Mouse (Mus musculus) liver, postnatal 0 days (tissue): ENCODE measurements around the gene Susd1. TPM values are rescaled to one million over a fixed set of nuclear protein-coding genes. Genes with fewer than 3 reads are reported as not detected.

Experiments
- ATAC-seq: fragments of 200-750 bp; cut with Nextera tagmentation; 2 replicates; pipeline ENCODE4 v1.8.0; 2017; ENCODE audit warnings: mild to moderate bottlenecking, moderate library complexity
- DNase-seq: peaks from one replicate; pipeline ENCODE4 v3.0.0-alpha.2; 2016
- H3K27ac ChIP-seq: fragments of 300-500 bp; sonication (generic); 2 replicates; pipeline ENCODE4 v1.5.1; 2014; ENCODE audit warnings: antibody characterized with exemption, moderate library complexity, mild to moderate bottlenecking, low read depth
- H3K27me3 ChIP-seq: fragments of 300-500 bp; sonication (generic); 2 replicates; pipeline ENCODE4 v1.6.1; 2014; ENCODE audit warnings: low read length, control low read depth, mixed read lengths; ENCODE audit not compliant: insufficient read depth
- H3K36me3 ChIP-seq: fragments of 300-500 bp; sonication (generic); replicated peaks from 2 replicates; pipeline ENCODE4 v1.6.1; 2014; ENCODE audit warnings: mild to moderate bottlenecking, control low read depth, low read length, moderate library complexity, mixed read lengths; ENCODE audit not compliant: insufficient read depth
- H3K4me1 ChIP-seq: fragments of 300-500 bp; sonication (generic); 2 replicates; pipeline ENCODE4 v1.6.1; 2014; ENCODE audit warnings: antibody characterized with exemption, mild to moderate bottlenecking, control low read depth; ENCODE audit not compliant: insufficient read depth
- H3K4me2 ChIP-seq: fragments of 300-500 bp; sonication (generic); 2 replicates; pipeline ENCODE4 v1.6.1; 2014; ENCODE audit warnings: low read depth, mild to moderate bottlenecking, low read length, moderate library complexity, mixed read lengths
- H3K4me3 ChIP-seq: fragments of 300-500 bp; sonication (generic); 2 replicates; pipeline ENCODE4 v1.5.1; 2014; ENCODE audit warnings: low read depth, low read length
- H3K9ac ChIP-seq: fragments of 300-500 bp; sonication (generic); replicated peaks from 2 replicates; pipeline ENCODE4 v1.6.1; 2014; ENCODE audit warnings: mild to moderate bottlenecking, moderate library complexity
- H3K9me3 ChIP-seq: fragments of 300-500 bp; sonication (generic); 2 replicates; pipeline ENCODE4 v1.6.1; 2016; ENCODE audit warnings: mild to moderate bottlenecking, control low read depth, low read length, mixed read lengths
- CTCF ChIP-seq: sonication (generic); IDR thresholded peaks from 2 replicates; pipeline ENCODE4 v1.5.1; 2016; ENCODE audit warnings: antibody characterized with exemption, low read depth
- EP300 ChIP-seq: IDR thresholded peaks from 2 replicates; pipeline ENCODE4 v1.6.1; 2016; ENCODE audit warnings: antibody characterized with exemption, low read depth, mild to moderate bottlenecking
- WGBS: fragments of 180-500 bp; shearing (Covaris S2); extraction: QIAGEN DNeasy Blood & Tissue Kit; methylation state at CpG from one replicate; pipeline ENCODE4 v1.1.7; 2014; ENCODE audit not compliant: insufficient replicate concordance; 5-methylcytosine and 5-hydroxymethylcytosine counted together
- polyA plus RNA-seq: library from polyadenylated mRNA; unstranded; fragments of >200 nt; fragmentation: Nextera tagmentation; extraction: Ambion mirVana; gene quantifications from 2 replicates; pipeline ENCODE4 v1.2.1, GENCODE M21; 2015

The Susd1 gene
- polyA plus RNA-seq, 1 experiment from 2014 or later: 7.2 TPM

DNA sequence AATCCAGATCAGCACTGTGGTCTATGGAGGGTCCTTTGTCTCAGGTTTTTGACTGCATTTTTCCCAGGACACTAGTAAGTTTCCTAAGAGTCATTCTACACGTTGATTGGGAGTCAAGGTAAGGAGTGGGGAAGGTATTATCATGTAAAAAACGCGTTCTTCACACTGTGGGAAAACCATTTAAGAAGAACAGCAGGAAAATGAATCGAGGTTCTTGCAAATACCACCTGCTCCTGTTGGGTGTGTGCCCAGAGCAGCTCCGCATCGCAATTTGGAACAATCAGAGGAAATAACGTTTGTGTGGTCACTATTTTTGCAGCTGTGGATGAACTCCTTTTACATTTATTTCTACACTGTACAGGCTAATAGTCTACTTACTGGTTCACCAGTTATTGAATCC is 125.5 kb downstream of the Susd1 start:
- Histone ChIP-seq H3K27ac (no peak overlapping the region), H3K4me3 (no peak overlapping the region), H3K9me3 (no peaks in the 10 kb centered on the region), H3K27me3 (no peaks in the 10 kb centered on the region), H3K4me2 (no peak overlapping the region), H3K36me3 (peaks cover 12% of the 10 kb centered on the region), H3K4me1 (no peaks in the 10 kb centered on the region), H3K9ac (no peak overlapping the region)
- no peak for TF ChIP-seq CTCF
- no peak for TF ChIP-seq EP300
- ATAC-seq (no peak), DNase-seq (no peak)
- 74% methylated on average over 7 of the region's 7 CpGs for WGBS

GRCm38 (mm10) chr4:59310590-59310989 is 127.8 kb downstream of the Susd1 start:
- Histone ChIP-seq H3K4me1 (no peaks in the 10 kb centered on the region), H3K9me3 (no peaks in the 10 kb centered on the region), H3K27me3 (no peaks in the 10 kb centered on the region), H3K36me3 (peaks cover 12% of the 10 kb centered on the region), H3K4me2 (no peak overlapping the region), H3K27ac (no peak overlapping the region), H3K9ac (no peak overlapping the region), H3K4me3 (no peak overlapping the region)
- 90% methylated on average over 9 of the region's 9 CpGs for WGBS
- DNase-seq (no peak), ATAC-seq (no peak)
- TF ChIP-seq CTCF (no peak), EP300 (no peak)

DNA sequence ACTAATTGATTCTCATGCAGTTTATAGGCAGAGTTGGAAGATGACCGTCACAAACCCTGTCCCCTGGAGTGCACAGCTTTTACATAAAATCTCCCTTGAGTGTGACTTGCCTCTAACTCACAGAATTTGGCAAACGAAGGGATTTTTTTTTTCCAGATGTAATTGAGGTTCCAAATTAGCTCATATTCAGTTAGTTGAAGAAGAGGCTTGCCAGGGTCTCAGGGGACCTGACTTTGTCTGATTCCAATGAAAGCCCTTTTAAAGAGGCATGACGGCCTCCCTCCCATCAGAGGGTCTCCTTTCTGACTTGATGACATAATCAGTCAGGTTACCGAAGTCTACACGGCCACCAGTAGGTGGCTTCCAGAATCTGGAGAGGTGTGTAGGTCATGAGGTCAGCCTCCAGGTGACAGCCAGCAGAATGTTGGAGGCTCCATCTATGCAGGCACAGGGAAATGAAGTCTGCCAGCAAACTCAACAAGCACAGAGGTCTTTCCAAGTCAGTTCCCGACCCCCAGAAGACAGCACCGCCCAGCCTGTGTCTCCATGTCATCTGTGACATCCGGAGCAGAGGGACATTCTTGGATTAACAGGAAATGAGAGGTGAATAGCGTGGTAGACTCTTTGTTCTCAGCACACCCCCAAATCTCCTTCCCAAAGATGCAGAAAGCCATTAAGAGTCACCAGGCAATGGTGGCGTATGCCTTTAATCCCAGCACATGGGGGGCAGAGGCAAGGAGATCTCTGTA is 130.4 kb downstream of the Susd1 start:
- WGBS: 83% methylated on average over 10 of the region's 10 CpGs
- DNase-seq: no peak
- Histone ChIP-seq H3K9me3 (no peaks in the 10 kb centered on the region), H3K4me1 (no peaks in the 10 kb centered on the region), H3K27ac (no peak overlapping the region), H3K27me3 (no peaks in the 10 kb centered on the region), H3K4me3 (no peak overlapping the region), H3K36me3 (no peaks in the 10 kb centered on the region), H3K4me2 (no peak overlapping the region), H3K9ac (no peak overlapping the region)
- ATAC-seq: no peak
- no peak for TF ChIP-seq EP300

GRCm38 (mm10) chr4:59302387-59302786 is 136.0 kb downstream of the Susd1 start:
- Histone ChIP-seq H3K27ac (no peak overlapping the region), H3K27me3 (no peaks in the 10 kb centered on the region), H3K9me3 (no peaks in the 10 kb centered on the region), H3K4me3 (no peak overlapping the region), H3K36me3 (no peaks in the 10 kb centered on the region), H3K4me1 (peaks cover 4% of the 10 kb centered on the region; the same call in 1 of the 2 replicates), H3K9ac (no peak overlapping the region), H3K4me2 (no peak overlapping the region)
- no peak for TF ChIP-seq CTCF
- TF ChIP-seq EP300: no peak
- DNase-seq (no peak), ATAC-seq (no peak)
- WGBS: 82% methylated on average over 8 of the region's 8 CpGs

DNA sequence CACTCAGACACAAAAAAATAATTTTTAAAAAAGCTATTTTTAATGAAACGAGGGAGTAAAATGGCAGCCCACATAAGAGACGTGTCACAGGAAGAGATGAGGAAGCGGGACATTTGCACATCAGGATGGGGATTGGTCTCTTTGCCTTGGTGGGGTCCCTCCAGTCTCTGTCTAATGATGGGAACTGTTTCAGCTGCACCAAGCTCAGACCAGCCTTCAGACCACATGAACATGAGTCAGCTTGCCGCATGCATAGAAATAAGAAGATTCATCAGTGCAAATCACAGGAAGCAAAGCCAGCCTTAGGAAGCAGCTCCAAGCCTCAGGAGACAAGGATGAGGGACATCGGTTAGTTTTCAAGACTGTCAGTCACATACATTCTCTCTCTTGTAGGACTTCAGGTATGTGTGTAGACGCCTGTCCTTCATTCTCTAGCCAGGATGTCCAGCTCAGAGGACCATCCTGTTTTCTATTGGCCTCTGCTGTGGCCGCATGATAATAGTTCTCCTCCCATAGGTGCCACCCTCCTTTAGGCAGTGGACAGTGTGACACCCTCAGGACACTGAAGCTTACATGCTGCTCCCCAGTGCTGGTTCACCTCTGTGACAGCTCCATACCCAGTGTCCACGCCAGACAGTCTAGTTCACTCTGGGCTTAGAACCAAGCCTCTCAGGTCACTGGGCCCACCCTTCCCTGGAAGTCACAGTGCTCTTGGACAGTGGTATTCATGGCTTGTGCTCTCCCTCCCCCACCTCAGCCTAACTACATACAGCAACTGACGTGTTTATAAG is 137.2 kb downstream of the Susd1 start:
- no peak overlapping the region for H3K27ac ChIP-seq
- no peaks in the 10 kb centered on the region for H3K36me3 ChIP-seq
- H3K4me3 ChIP-seq: no peak overlapping the region
- no peaks in the 10 kb centered on the region for H3K27me3 ChIP-seq
- ATAC-seq: no peak
- TF ChIP-seq CTCF (no peak), EP300 (no peak)
- H3K9me3 ChIP-seq: no peaks in the 10 kb centered on the region
- peaks cover 4% of the 10 kb centered on the region; the same call in 1 of the 2 replicates for H3K4me1 ChIP-seq
- H3K4me2 ChIP-seq: no peak overlapping the region
- H3K9ac ChIP-seq: no peak overlapping the region
- 74% methylated on average over 9 of the region's 9 CpGs for WGBS
- DNase-seq: no peak

DNA sequence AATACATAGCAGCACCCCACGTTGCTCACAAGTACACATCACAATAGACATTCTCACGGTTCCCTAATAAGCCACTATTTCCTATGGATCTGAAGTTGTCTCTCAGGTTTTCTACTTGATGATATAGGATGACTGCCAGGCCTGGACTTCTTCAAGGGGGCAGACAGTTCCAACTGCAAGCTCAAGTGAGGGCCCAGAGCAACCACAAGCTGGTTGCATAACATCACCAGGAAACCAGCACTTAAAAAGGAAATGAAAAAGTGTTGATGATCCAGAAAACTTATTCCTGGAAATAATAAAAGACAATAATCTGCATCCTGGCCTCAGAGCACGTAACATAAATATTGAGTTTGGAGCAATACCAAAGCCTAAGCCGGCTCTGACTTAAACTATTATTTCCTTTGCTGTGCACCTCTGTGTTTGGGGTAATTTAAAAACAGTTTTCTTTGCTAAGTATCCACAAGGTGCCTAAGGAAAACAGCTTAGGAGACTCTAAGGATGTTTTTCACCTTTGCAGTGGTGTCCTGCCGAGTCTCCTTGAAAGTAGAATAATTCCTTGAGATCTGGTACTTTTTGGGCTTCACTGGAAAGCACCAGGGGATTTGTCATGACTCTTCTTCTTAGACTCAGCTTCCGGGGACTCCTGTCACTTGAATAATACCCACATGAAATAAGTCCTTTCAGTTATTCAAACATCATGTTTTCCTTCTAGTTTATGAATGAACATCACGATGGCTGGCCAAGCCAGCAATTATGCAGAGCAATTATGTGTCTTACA is 139.5 kb downstream of the Susd1 start:
- no peak overlapping the region for H3K4me2 ChIP-seq
- H3K9me3 ChIP-seq: no peaks in the 10 kb centered on the region
- H3K9ac ChIP-seq: no peak overlapping the region
- DNase-seq (no peak), ATAC-seq (no peak)
- no peaks in the 10 kb centered on the region for H3K36me3 ChIP-seq
- H3K27ac ChIP-seq: no peak overlapping the region
- no peak overlapping the region for H3K4me3 ChIP-seq
- peaks cover 4% of the 10 kb centered on the region; the same call in 1 of the 2 replicates for H3K4me1 ChIP-seq
- WGBS: 57% methylated on average over 7 of the region's 7 CpGs
- no peaks in the 10 kb centered on the region for H3K27me3 ChIP-seq
- no peak for TF ChIP-seq EP300
